Mouse (Mus musculus) hindbrain, embryonic 16.5 days (tissue): Measurements from ENCODE around the gene Ccdc106. TPM values are rescaled to one million over a fixed set of nuclear protein-coding genes. Genes with fewer than 3 reads are reported as not detected.

Experiments used
- polyA plus RNA-seq: library from polyadenylated mRNA; unstranded; fragments of >200 nt; fragmentation: Nextera tagmentation; extraction: Ambion mirVana; gene quantifications from 2 replicates; pipeline ENCODE4 v1.2.1, GENCODE M21; 2015

Ccdc106 gene
- polyA plus RNA-seq, 1 experiment from 2014 or later, result 74.5 TPM

Other genes starting within 250 kb of the Ccdc106 start
- not detected in 2 replicates for gene Fam71e2, start 249.3 kb upstream of the Ccdc106 start, polyA plus RNA-seq
- 0.95 and 1.3 TPM in 2 replicates for gene Il11, start 237.7 kb upstream of the Ccdc106 start, polyA plus RNA-seq
- 0.68 TPM in 1 of 2 replicates, not detected in the other for gene Tmem190, start 237.6 kb upstream of the Ccdc106 start, polyA plus RNA-seq
- 6.8 and 9.2 TPM in 2 replicates for gene Tmem238, start 230.9 kb upstream of the Ccdc106 start, polyA plus RNA-seq
- 206 and 212 TPM in 2 replicates for gene Rpl28, start 227.7 kb upstream of the Ccdc106 start, polyA plus RNA-seq
- 250 and 253 TPM in 2 replicates for gene Ube2s, start 208.0 kb upstream of the Ccdc106 start, polyA plus RNA-seq
- 9.9 and 10.0 TPM in 2 replicates for gene Shisa7, start 175.9 kb upstream of the Ccdc106 start, polyA plus RNA-seq
- 4.2 and 4.6 TPM in 2 replicates for gene Isoc2b, start 150.3 kb upstream of the Ccdc106 start, polyA plus RNA-seq
- gene Isoc2a, start 143.4 kb upstream of the Ccdc106 start, polyA plus RNA-seq, result 0.89 and 0.93 TPM in 2 replicates
- gene Gm36210, start 114.0 kb upstream of the Ccdc106 start, polyA plus RNA-seq, result 0.48 and 0.52 TPM in 2 replicates
- gene Zfp628, start 105.3 kb upstream of the Ccdc106 start, polyA plus RNA-seq, result 3.2 and 4.2 TPM in 2 replicates
- 35.2 and 39.3 TPM in 2 replicates for gene Nat14, start 98.5 kb upstream of the Ccdc106 start, polyA plus RNA-seq
- gene Ssc5d, start 94.8 kb upstream of the Ccdc106 start, polyA plus RNA-seq, result 1.1 and 2.4 TPM in 2 replicates
- gene Sbk2, start 56.1 kb upstream of the Ccdc106 start, polyA plus RNA-seq, result 0.14 TPM in 1 of 2 replicates, not detected in the other
- gene Sbk3, start 49.4 kb upstream of the Ccdc106 start, polyA plus RNA-seq, result 0.70 and 0.71 TPM in 2 replicates
- 49.2 and 53.5 TPM in 2 replicates for gene Zfp579, start 24.4 kb upstream of the Ccdc106 start, polyA plus RNA-seq
- gene Zfp524, start 6.1 kb upstream of the Ccdc106 start, polyA plus RNA-seq, result 8.0 and 9.3 TPM in 2 replicates
- 28.8 and 34.4 TPM in 2 replicates for gene Fiz1, start 5.9 kb upstream of the Ccdc106 start, polyA plus RNA-seq
- 0.18 and 1.2 TPM in 2 replicates for gene Gm44973, start 5.1 kb upstream of the Ccdc106 start, polyA plus RNA-seq
- 5.8 and 6.9 TPM in 2 replicates for gene Zfp865, start 177 bp upstream of the Ccdc106 start, polyA plus RNA-seq
- not detected in 2 replicates for gene 4632433K11Rik, start 13.6 kb downstream of the Ccdc106 start, polyA plus RNA-seq
- 9.7 and 10.2 TPM in 2 replicates for gene Zfp784, start 17.9 kb downstream of the Ccdc106 start, polyA plus RNA-seq
- 103 and 108 TPM in 2 replicates for gene Zfp580, start 31.0 kb downstream of the Ccdc106 start, polyA plus RNA-seq
- 91.8 and 103 TPM in 2 replicates for gene U2af2, start 41.6 kb downstream of the Ccdc106 start, polyA plus RNA-seq
- gene Epn1, start 59.7 kb downstream of the Ccdc106 start, polyA plus RNA-seq, result 115 and 124 TPM in 2 replicates
- gene Rfpl4, start 96.4 kb downstream of the Ccdc106 start, polyA plus RNA-seq, result not detected in 2 replicates
- gene Rasl2-9, start 105.4 kb downstream of the Ccdc106 start, polyA plus RNA-seq, result 0.67 and 0.95 TPM in 2 replicates
- gene Vmn1r55, start 129.1 kb downstream of the Ccdc106 start, polyA plus RNA-seq, result not detected in 2 replicates
- gene Vmn1r56, start 176.2 kb downstream of the Ccdc106 start, polyA plus RNA-seq, result not detected in 2 replicates
- not detected in 2 replicates for gene Vmn1r57, start 197.9 kb downstream of the Ccdc106 start, polyA plus RNA-seq